Mouse (Mus musculus) myocyte (in vitro differentiated cells): ENCODE data around the gene Nfia. TPM values are rescaled to one million over a fixed set of nuclear protein-coding genes. Genes with fewer than 3 reads are reported as not detected.

Experiments
- H3K27me3 ChIP-seq: one replicate; pipeline ENCODE4 v1.6.1; 2011; ENCODE audit not compliant: control insufficient read depth, insufficient read depth, insufficient read length
- H3K36me3 ChIP-seq: one replicate; pipeline ENCODE4 v1.6.1; 2011; ENCODE audit not compliant: control insufficient read depth, insufficient read depth
- H3K4me2 ChIP-seq: one replicate; pipeline ENCODE4 v1.6.1; 2011; ENCODE audit warnings: low read depth, control low read depth
- H3K4me3 ChIP-seq: one replicate; pipeline ENCODE4 v1.5.1; 2011; ENCODE audit warnings: mild to moderate bottlenecking, control low read depth, moderate library complexity
- H3K79me2 ChIP-seq: one replicate; pipeline ENCODE4 v1.6.1; 2011; ENCODE audit not compliant: control insufficient read depth, insufficient read depth
- H3ac ChIP-seq: one replicate; pipeline ENCODE4 v1.6.1; 2011; ENCODE audit not compliant: control insufficient read depth, insufficient read length
- CEBPB ChIP-seq: IDR thresholded peaks from 2 replicates; pipeline ENCODE4 v1.6.1; 2011; ENCODE audit warnings: mild to moderate bottlenecking, moderate library complexity; ENCODE audit not compliant: poor library complexity, insufficient read depth, severe bottlenecking
- E2F4 ChIP-seq: IDR thresholded peaks from one replicate; pipeline ENCODE4 v1.6.1; 2011; ENCODE audit warnings: mild to moderate bottlenecking, control low read depth, moderate library complexity; ENCODE audit not compliant: insufficient read depth
- MAX ChIP-seq: IDR thresholded peaks from one replicate; pipeline ENCODE4 v1.6.1; 2011; ENCODE audit warnings: low read depth, mild to moderate bottlenecking, control low read depth
- MYOD1 ChIP-seq, 3 experiments: IDR thresholded peaks; one replicate each; pipeline ENCODE4 v1.6.1; 2011; ENCODE audit warnings: control low read depth in 2 of 3, low read depth in 2 of 3, mild to moderate bottlenecking in 2 of 3, moderate library complexity in 1 of 3; ENCODE audit not compliant: insufficient read length in 2 of 3, control insufficient read depth in 1 of 3
- MYOG ChIP-seq, 3 experiments: IDR thresholded peaks; one replicate each; pipeline ENCODE4 v1.6.1; 2011; ENCODE audit warnings: control low read depth in 2 of 3, low read depth in 2 of 3, mild to moderate bottlenecking in 2 of 3; ENCODE audit not compliant: insufficient read length in 2 of 3, control insufficient read depth in 1 of 3, insufficient read depth in 1 of 3
- POLR2A ChIP-seq: IDR thresholded peaks from one replicate; pipeline ENCODE4 v1.6.1; 2011; ENCODE audit warnings: low read depth, mild to moderate bottlenecking, control low read depth, moderate library complexity; ENCODE audit not compliant: insufficient read length
- POLR2AphosphoS2 ChIP-seq: IDR thresholded peaks from one replicate; pipeline ENCODE4 v1.6.1; 2011; ENCODE audit warnings: low read depth, control low read depth; ENCODE audit not compliant: insufficient read length
- REST ChIP-seq: IDR thresholded peaks from one replicate; pipeline ENCODE4 v1.6.1; 2011; ENCODE audit warnings: mild to moderate bottlenecking, control low read depth, moderate library complexity; ENCODE audit not compliant: insufficient read depth, insufficient read length
- SRF ChIP-seq: IDR thresholded peaks from one replicate; pipeline ENCODE4 v1.6.1; 2011; ENCODE audit warnings: low read depth; ENCODE audit not compliant: control insufficient read depth, insufficient read length
- TCF12 ChIP-seq: IDR thresholded peaks from one replicate; pipeline ENCODE4 v1.6.1; 2011; ENCODE audit warnings: mild to moderate bottlenecking, control low read depth; ENCODE audit not compliant: poor library complexity, insufficient read depth, severe bottlenecking
- TCF3 ChIP-seq: IDR thresholded peaks from one replicate; pipeline ENCODE4 v1.6.1; 2011; ENCODE audit warnings: low read depth, control low read depth; ENCODE audit not compliant: insufficient read length
- USF1 ChIP-seq: IDR thresholded peaks from one replicate; pipeline ENCODE4 v1.6.1; 2011; ENCODE audit warnings: low read depth, mild to moderate bottlenecking, control low read depth, moderate library complexity
- polyA plus RNA-seq: library from polyadenylated mRNA; unstranded; fragments of >200 nt; fragmentation: generic; extraction: Trizol; gene quantifications from one replicate; pipeline ENCODE4 v1.2.1, GENCODE M21; 2012; ENCODE audit warnings: missing spikeins

The Nfia gene
- polyA plus RNA-seq, 1 experiment: 0.25 TPM

DNA sequence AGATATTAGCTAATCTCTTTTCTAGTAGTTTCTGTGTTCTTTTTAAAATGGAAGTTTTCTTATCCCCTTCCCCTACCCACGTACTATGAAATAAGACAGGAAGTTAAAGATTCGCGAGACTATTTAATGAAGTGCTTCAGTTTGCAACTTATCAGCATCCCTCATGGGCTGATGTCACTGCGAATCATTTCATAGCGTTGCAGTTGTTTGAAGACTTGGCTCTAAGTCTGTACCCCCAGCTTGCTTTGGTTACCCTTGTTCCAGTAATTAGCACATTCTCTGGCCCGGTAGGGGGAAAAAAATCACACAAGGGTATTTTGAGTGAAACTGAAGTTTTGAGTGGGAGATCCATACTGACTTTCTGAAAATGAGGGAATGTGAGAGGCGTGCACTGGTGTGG lies 303.6 kb downstream of the Nfia start:
- Histone ChIP-seq H3K4me2 (no peak overlapping the region), H3K36me3 (no peaks in the 10 kb centered on the region), H3K79me2 (no peaks in the 10 kb centered on the region), H3K27me3 (no peaks in the 10 kb centered on the region), H3K4me3 (no peak overlapping the region), H3ac (no peak overlapping the region)
- TF ChIP-seq TCF12 (no peak), MAX (no peak), CEBPB (no peak), POLR2AphosphoS2 (no peak), MYOD1 (IDR thresholded peaks at IDR 0.05; ENCODE audit: control insufficient read depth in 1 of 3, insufficient read length in 2 of 3, low read depth in 2 of 3) (no peak), SRF (no peak), TCF3 (no peak)

- no peaks in the 10 kb centered on the region for H3K36me3 ChIP-seq
These were observed 304.1 kb downstream of the Nfia start for GRCm38 (mm10) chr4:98076624-98077023.

DNA sequence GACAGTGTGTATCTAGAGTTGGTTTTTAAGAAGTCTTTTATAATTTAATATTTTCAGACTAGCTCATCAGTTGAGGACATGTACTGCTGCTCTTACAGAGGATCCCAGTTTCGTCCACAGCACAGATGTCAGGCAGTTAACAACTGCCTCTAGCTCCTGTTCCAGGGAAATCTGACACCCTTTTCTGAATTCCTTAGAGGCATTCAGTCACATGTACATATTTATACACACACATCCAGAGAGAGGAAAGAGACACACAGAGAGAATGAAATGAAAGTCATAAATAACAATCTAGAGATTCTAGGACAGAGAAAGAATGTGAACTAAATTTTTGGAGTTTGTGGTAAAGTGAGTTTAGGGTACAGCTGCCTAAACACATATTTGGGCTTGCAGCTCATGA lies 308.1 kb downstream of the Nfia start:
- H3K4me3 ChIP-seq: no peak overlapping the region
- H3K36me3 ChIP-seq: no peaks in the 10 kb centered on the region
- no peaks in the 10 kb centered on the region for H3K79me2 ChIP-seq
- H3ac ChIP-seq: no peak overlapping the region
- H3K27me3 ChIP-seq: no peaks in the 10 kb centered on the region
- TF ChIP-seq MYOG (IDR thresholded peaks at IDR 0.05; ENCODE audit: control insufficient read depth in 1 of 3, insufficient read depth in 1 of 3, insufficient read length in 2 of 3, low read depth in 2 of 3): no peak
- no peak for TF ChIP-seq MYOD1 (IDR thresholded peaks at IDR 0.05; ENCODE audit: control insufficient read depth in 1 of 3, insufficient read length in 2 of 3, low read depth in 2 of 3)
- TF ChIP-seq REST: no peak
- TF ChIP-seq E2F4: no peak
- no peak for TF ChIP-seq SRF
- TF ChIP-seq CEBPB: no peak
- TF ChIP-seq POLR2AphosphoS2: no peak
- TF ChIP-seq MAX: no peak
- no peak for TF ChIP-seq TCF12
- no peak for TF ChIP-seq USF1
- TF ChIP-seq POLR2A: no peak
- no peak for TF ChIP-seq TCF3
- no peak overlapping the region for H3K4me2 ChIP-seq

More at GRCm38 (mm10) chr4:98076624-98077023, 304.1 kb downstream of the Nfia start:
- Histone ChIP-seq H3ac (no peak overlapping the region), H3K4me3 (no peak overlapping the region), H3K4me2 (no peak overlapping the region), H3K27me3 (no peaks in the 10 kb centered on the region), H3K79me2 (no peaks in the 10 kb centered on the region)
- TF ChIP-seq TCF3 (no peak), MYOG (IDR thresholded peaks at IDR 0.05; ENCODE audit: control insufficient read depth in 1 of 3, insufficient read depth in 1 of 3, insufficient read length in 2 of 3, low read depth in 2 of 3) (no peak), MAX (no peak), USF1 (no peak), POLR2A (no peak)

- Histone ChIP-seq H3K4me2 (no peak overlapping the region), H3K36me3 (no peaks in the 10 kb centered on the region), H3ac (no peak overlapping the region), H3K27me3 (no peaks in the 10 kb centered on the region), H3K79me2 (no peaks in the 10 kb centered on the region), H3K4me3 (no peak overlapping the region)
- no peak for TF ChIP-seq TCF12
- TF ChIP-seq REST: no peak
- TF ChIP-seq E2F4: no peak
- TF ChIP-seq POLR2AphosphoS2: no peak
- no peak for TF ChIP-seq SRF
- no peak for TF ChIP-seq USF1
- no peak for TF ChIP-seq MYOG (IDR thresholded peaks at IDR 0.05; ENCODE audit: control insufficient read depth in 1 of 3, insufficient read depth in 1 of 3, insufficient read length in 2 of 3, low read depth in 2 of 3)
- TF ChIP-seq POLR2A: no peak
- no peak for TF ChIP-seq MAX
- no peak for TF ChIP-seq CEBPB
These were observed 309.4 kb downstream of the Nfia start for GRCm38 (mm10) chr4:98081962-98082361.

DNA sequence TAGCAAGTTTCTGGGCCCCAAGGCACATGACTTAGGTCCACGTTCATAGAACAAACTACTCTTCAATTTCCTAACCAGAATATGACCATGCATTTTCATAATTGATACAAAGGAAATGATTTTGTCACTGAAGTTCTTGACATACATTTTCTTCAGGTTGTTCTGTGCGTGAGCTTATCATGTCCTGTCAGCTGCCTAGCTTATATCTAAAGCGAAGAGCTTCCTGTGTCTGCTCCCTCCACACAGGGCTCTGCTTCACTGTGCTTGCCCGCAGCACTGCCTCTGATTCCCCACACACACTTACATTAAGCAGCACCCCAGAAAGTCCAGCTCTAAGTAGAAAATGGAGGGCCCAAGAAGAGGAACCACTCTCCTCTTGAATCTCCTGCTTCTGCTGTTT lies 310.0 kb downstream of the Nfia start:
- no peak overlapping the region for H3ac ChIP-seq
- H3K79me2 ChIP-seq: no peaks in the 10 kb centered on the region
- H3K27me3 ChIP-seq: no peaks in the 10 kb centered on the region
- no peak overlapping the region for H3K4me2 ChIP-seq
- no peaks in the 10 kb centered on the region for H3K36me3 ChIP-seq
- no peak overlapping the region for H3K4me3 ChIP-seq
- no peak for TF ChIP-seq POLR2A
- TF ChIP-seq SRF: no peak
- no peak for TF ChIP-seq REST
